Mouse (Mus musculus) E14TG2a.4 (cell line): ENCODE data around the gene Olfr548-ps1.

Experiments
- CTCF ChIP-seq: conservative IDR thresholded peaks from 2 replicates; pipeline ENCODE4 v1.5.1; 2014; ENCODE audit warnings: low read length
- NANOG ChIP-seq: IDR thresholded peaks from 2 replicates; pipeline ENCODE4 v1.6.1; 2014; ENCODE audit warnings: borderline replicate concordance, low read length, mixed read lengths
- POU5F1 ChIP-seq: IDR thresholded peaks from 2 replicates; pipeline ENCODE4 v1.6.1; 2014; ENCODE audit warnings: low read length, borderline replicate concordance

GRCm38 (mm10) chr7:102499473-102499872 is 41.2 kb upstream of the Olfr548-ps1 start, which contains the start of gene Olfr545:
- no peak for TF ChIP-seq CTCF
- no peak for TF ChIP-seq POU5F1
- no peak for TF ChIP-seq NANOG
